Mouse (Mus musculus): ENCODE data around the gene Pip5k1b.

DNA sequence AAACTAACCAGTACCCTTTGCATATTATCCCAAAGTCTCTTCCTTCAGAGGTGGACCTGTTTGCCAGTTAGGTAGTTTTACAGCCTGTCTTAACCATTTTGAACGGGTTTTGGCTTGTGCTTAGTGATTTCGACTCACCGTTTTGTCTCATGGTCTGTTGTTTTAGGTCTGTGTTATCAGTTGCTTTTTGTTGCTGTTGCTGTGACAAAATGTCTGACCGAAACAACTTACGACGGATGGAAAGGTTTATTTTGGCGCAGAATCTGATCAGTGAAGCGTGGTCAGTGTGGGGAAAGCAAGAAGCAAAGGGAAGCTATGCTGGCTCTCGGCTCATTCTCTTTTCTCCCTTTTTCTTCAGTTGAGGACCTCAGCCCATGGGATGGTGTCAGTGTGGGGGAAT, 7.3 kb downstream of the Pip5k1b start:
- no peak for TF ChIP-seq CTCF (IDR thresholded peaks at IDR 0.05; ENCODE audit: extremely low read depth, insufficient read depth, insufficient read length, insufficient replicate concordance)
- TF ChIP-seq POLR2A (IDR thresholded peaks at IDR 0.05; ENCODE audit: low read depth, low read length): no peak

Data from spleen, adult 2 months (tissue).